Comparison of ENCODE assay signal across 13 mouse cellular contexts in genomic region chr2:145676936-145677335, GRCm38 (mm10). TPM values are rescaled to one million over a fixed set of nuclear protein-coding genes. Genes with fewer than 3 reads are reported as not detected.
DNase-seq lines count a peak whose midpoint lies in the region; ATAC-seq lines count a peak whose summit lies in the region.
"Had no signal": no experiment of that assay in that cellular context is flagged by ENCODE, and none has a peak within 500 bp of the region (broad histone marks: within the 10 kb centered on the region; RNA-seq: fewer than 3 reads in every experiment).

No protein-coding gene starts in this region.

- H3K9ac ChIP-seq in heart, embryonic 13.5 days, result no peak overlapping the region; the same call in 1 of the 2 replicates
- H3K9ac ChIP-seq in heart, embryonic 11.5 days (ENCODE audit: low read depth, low read length), result no peak overlapping the region
- H3K9ac ChIP-seq in kidney, embryonic 16.5 days (replicated peaks; ENCODE audit: low read length), result no peak overlapping the region
- H3K9ac ChIP-seq in midbrain, embryonic 16.5 days (ENCODE audit: low read depth, low read length), result no peak overlapping the region
- H3K9ac ChIP-seq in stomach, embryonic 15.5 days, result no peak overlapping the region

- no peak for DNase-seq in kidney, postnatal 25 days
- no peak for DNase-seq in midbrain, embryonic 10.5 days (ENCODE audit: low spot score)
- DNase-seq in cerebellum, adult 18-20 months, result no peak
- DNase-seq: B cell, adult 2 months; right cerebral cortex, postnatal 14 days; thymus, postnatal 25 days had no signal

- no peak overlapping the region; the same call in 1 of the 2 replicates for H3K4me3 ChIP-seq in heart, embryonic 13.5 days
- no peak overlapping the region for H3K4me3 ChIP-seq in heart, embryonic 11.5 days (ENCODE audit: low read depth, low read length)
- peak overlapping the region; percentile 71 for H3K4me3 ChIP-seq in kidney, embryonic 16.5 days (ENCODE audit: low read length)
- H3K4me3 ChIP-seq in midbrain, embryonic 16.5 days (ENCODE audit: low read depth, low read length), result no peak overlapping the region
- no peak overlapping the region for H3K4me3 ChIP-seq in midbrain, embryonic 10.5 days
- H3K4me3 ChIP-seq in stomach, embryonic 15.5 days (replicated peaks), result no peak overlapping the region

- H3K27me3 ChIP-seq in heart, embryonic 13.5 days (replicated peaks), result no peaks in the 10 kb centered on the region
- no peaks in the 10 kb centered on the region for H3K27me3 ChIP-seq in heart, embryonic 11.5 days (ENCODE audit: control insufficient read depth, insufficient read depth, low read length)
- no peaks in the 10 kb centered on the region for H3K27me3 ChIP-seq in kidney, embryonic 16.5 days (ENCODE audit: insufficient read depth, low read length)
- no peaks in the 10 kb centered on the region for H3K27me3 ChIP-seq in midbrain, embryonic 16.5 days (ENCODE audit: control insufficient read depth, insufficient read depth, low read depth, low read length)
- peaks cover 27% of the 10 kb centered on the region; the same call in 1 of the 2 replicates for H3K27me3 ChIP-seq in midbrain, embryonic 10.5 days (ENCODE audit: low read depth, poor library complexity, severe bottlenecking)
- no peaks in the 10 kb centered on the region for H3K27me3 ChIP-seq in stomach, embryonic 15.5 days (replicated peaks)
- H3K27me3 ChIP-seq: intestine, embryonic 15.5 days had no signal

- 73% methylated on average over 2 of the region's 2 CpGs for WGBS in heart, embryonic 13.5 days
- WGBS in heart, embryonic 11.5 days (ENCODE audit: insufficient replicate concordance), result 73% methylated on average over 2 of the region's 2 CpGs
- WGBS in kidney, embryonic 16.5 days, result 27% methylated on average over 2 of the region's 2 CpGs
- 84% methylated on average over 2 of the region's 2 CpGs for WGBS in midbrain, embryonic 16.5 days
- 80% methylated on average over 2 of the region's 2 CpGs for WGBS in midbrain, embryonic 10.5 days
- 85% methylated on average over 2 of the region's 2 CpGs for WGBS in stomach, embryonic 15.5 days

- H3K4me2 ChIP-seq in heart, embryonic 13.5 days, result peak overlapping the region; percentile 81
- H3K4me2 ChIP-seq in heart, embryonic 11.5 days, result no peak overlapping the region
- H3K4me2 ChIP-seq in kidney, embryonic 16.5 days (replicated peaks; ENCODE audit: low read depth, low read length), result peak overlapping the region; percentile 87
- peak overlapping the region; percentile 94; the same call in 1 of the 2 replicates for H3K4me2 ChIP-seq in midbrain, embryonic 16.5 days (ENCODE audit: low read length)
- peak overlapping the region; percentile 93; the same call in 1 of the 2 replicates for H3K4me2 ChIP-seq in stomach, embryonic 15.5 days

- H3K4me1 ChIP-seq in heart, embryonic 13.5 days, result peaks cover 23% of the 10 kb centered on the region
- peaks cover 7% of the 10 kb centered on the region for H3K4me1 ChIP-seq in heart, embryonic 11.5 days (ENCODE audit: control insufficient read depth, insufficient read depth, low read length)
- peaks cover 70% of the 10 kb centered on the region for H3K4me1 ChIP-seq in kidney, embryonic 16.5 days (ENCODE audit: insufficient read depth, low read length)
- peaks cover 6% of the 10 kb centered on the region; the same call in 1 of the 2 replicates for H3K4me1 ChIP-seq in midbrain, embryonic 16.5 days (ENCODE audit: control insufficient read depth, insufficient read depth, low read length)
- peaks cover 25% of the 10 kb centered on the region for H3K4me1 ChIP-seq in midbrain, embryonic 10.5 days
- H3K4me1 ChIP-seq in stomach, embryonic 15.5 days, result peaks cover 34% of the 10 kb centered on the region

- no peaks in the 10 kb centered on the region for H3K9me3 ChIP-seq in heart, embryonic 13.5 days
- H3K9me3 ChIP-seq in heart, embryonic 11.5 days (replicated peaks; ENCODE audit: control insufficient read depth, low read length), result no peaks in the 10 kb centered on the region
- peaks cover 8% of the 10 kb centered on the region for H3K9me3 ChIP-seq in kidney, embryonic 16.5 days (ENCODE audit: low read length)
- H3K9me3 ChIP-seq in midbrain, embryonic 16.5 days (replicated peaks; ENCODE audit: control insufficient read depth, low read length, poor library complexity, severe bottlenecking), result no peaks in the 10 kb centered on the region
- H3K9me3 ChIP-seq in midbrain, embryonic 10.5 days (replicated peaks), result no peaks in the 10 kb centered on the region
- H3K9me3 ChIP-seq in stomach, embryonic 15.5 days, result no peaks in the 10 kb centered on the region
- H3K9me3 ChIP-seq: intestine, embryonic 15.5 days had no signal

- H3K27ac ChIP-seq in heart, embryonic 13.5 days (replicated peaks), result 0 out of 2 replicates have a peak overlapping the region, but pooled peaks have one; percentile 82
- H3K27ac ChIP-seq in heart, embryonic 11.5 days (ENCODE audit: low read depth, low read length), result no peak overlapping the region
- peak overlapping the region; percentile 93 for H3K27ac ChIP-seq in kidney, embryonic 16.5 days (ENCODE audit: low read length)
- no peak overlapping the region for H3K27ac ChIP-seq in midbrain, embryonic 16.5 days (ENCODE audit: low read length)
- H3K27ac ChIP-seq in midbrain, embryonic 10.5 days (replicated peaks), result no peak overlapping the region
- H3K27ac ChIP-seq in stomach, embryonic 15.5 days, result no peak overlapping the region
- H3K27ac ChIP-seq: heart, adult 2 months had no signal

- peaks cover 5% of the 10 kb centered on the region; the same call in 1 of the 2 replicates for H3K36me3 ChIP-seq in heart, embryonic 13.5 days
- no peaks in the 10 kb centered on the region for H3K36me3 ChIP-seq in heart, embryonic 11.5 days (ENCODE audit: control insufficient read depth, insufficient read depth, low read length)
- peaks cover 3% of the 10 kb centered on the region; the same call in 1 of the 2 replicates for H3K36me3 ChIP-seq in kidney, embryonic 16.5 days (ENCODE audit: insufficient read depth, low read length)
- no peaks in the 10 kb centered on the region; the same call in 1 of the 2 replicates for H3K36me3 ChIP-seq in midbrain, embryonic 16.5 days (ENCODE audit: control insufficient read depth, insufficient read depth, low read length)
- H3K36me3 ChIP-seq in midbrain, embryonic 10.5 days, result no peaks in the 10 kb centered on the region
- H3K36me3 ChIP-seq in stomach, embryonic 15.5 days, result no peaks in the 10 kb centered on the region
- H3K36me3 ChIP-seq: intestine, embryonic 15.5 days had no signal

- ATAC-seq in heart, embryonic 13.5 days (ENCODE audit: extremely low read depth, insufficient number of reproducible peaks, low FRiP score, low TSS enrichment), result no peak
- no peak for ATAC-seq in heart, embryonic 11.5 days (replicated peaks; ENCODE audit: insufficient number of reproducible peaks, low FRiP score, low TSS enrichment)
- no peak for ATAC-seq in kidney, embryonic 16.5 days (ENCODE audit: low FRiP score, low TSS enrichment)
- ATAC-seq in midbrain, embryonic 16.5 days, result no peak
- ATAC-seq in stomach, embryonic 15.5 days (ENCODE audit: insufficient read depth, low FRiP score, low read depth), result no peak
- ATAC-seq: intestine, embryonic 15.5 days had no signal

RNA-seq across cellular contexts. Expression of gene Rin2, which starts 1.9 kb away (rescaled TPM):
- polyA plus RNA-seq in heart, embryonic 13.5 days (2015; fragmentation: Nextera tagmentation; extraction: Ambion mirVana), result 15.3 and 15.6 TPM in 2 replicates
- 16.3 and 21.1 TPM in 2 replicates for polyA plus RNA-seq in heart, embryonic 11.5 days (2014; fragmentation: Nextera tagmentation; extraction: Ambion mirVana)
- polyA plus RNA-seq in kidney, embryonic 16.5 days (2015; fragmentation: Nextera tagmentation; extraction: Ambion mirVana), result 32.5 and 37.7 TPM in 2 replicates
- 16.1 and 17.0 TPM in 2 replicates for polyA plus RNA-seq in midbrain, embryonic 16.5 days (2015; fragmentation: Nextera tagmentation; extraction: Ambion mirVana)
- polyA plus RNA-seq in midbrain, embryonic 10.5 days (2016; fragmentation: Nextera tagmentation; extraction: Ambion mirVana), result 10.6 and 11.5 TPM in 2 replicates
- 29.8 and 32.8 TPM in 2 replicates for polyA plus RNA-seq in stomach, embryonic 15.5 days (2015; fragmentation: Nextera tagmentation; extraction: Ambion mirVana)

Comparison
In these comparisons a context has a peak if more than half of its experiments do, and no peak if none do; other contexts are left out.
1. H3K27ac ChIP-seq: peak in heart, embryonic 13.5 days (single experiment) and kidney, embryonic 16.5 days (single experiment); none in heart, embryonic 11.5 days (single experiment), midbrain, embryonic 16.5 days (single experiment), midbrain, embryonic 10.5 days (single experiment) and stomach, embryonic 15.5 days (single experiment).